Mouse (Mus musculus) forebrain, embryonic 13.5 days (tissue): ENCODE data around the gene Errfi1. TPM values are rescaled to one million over a fixed set of nuclear protein-coding genes. Genes with fewer than 3 reads are reported as not detected.
A peak's percentile ranks its signal among the peaks of the same experiment; 100 is the strongest.

Source experiments
- ATAC-seq: fragments of 200-750 bp; cut with Nextera tagmentation; 2 replicates; pipeline ENCODE4 v1.8.0; 2017
- H3K27ac ChIP-seq: fragments of 300-500 bp; sonication (generic); 2 replicates; pipeline ENCODE4 v1.5.1; 2015; ENCODE audit warnings: inconsistent platforms, mild to moderate bottlenecking, moderate library complexity
- H3K27me3 ChIP-seq: fragments of 300-500 bp; sonication (generic); 2 replicates; pipeline ENCODE4 v1.6.1; 2015; ENCODE audit warnings: mild to moderate bottlenecking, inconsistent platforms
- H3K36me3 ChIP-seq: fragments of 300-500 bp; sonication (generic); 2 replicates; pipeline ENCODE4 v1.6.1; 2015; ENCODE audit warnings: mild to moderate bottlenecking, inconsistent platforms; ENCODE audit not compliant: poor library complexity, severe bottlenecking
- H3K4me1 ChIP-seq: fragments of 300-500 bp; sonication (generic); 2 replicates; pipeline ENCODE4 v1.6.1; 2015; ENCODE audit warnings: inconsistent platforms
- H3K4me2 ChIP-seq: fragments of 300-500 bp; sonication (generic); 2 replicates; pipeline ENCODE4 v1.6.1; 2015; ENCODE audit warnings: inconsistent platforms, mild to moderate bottlenecking, moderate library complexity
- H3K4me3 ChIP-seq: fragments of 300-500 bp; sonication (generic); 2 replicates; pipeline ENCODE4 v1.5.1; 2015; ENCODE audit warnings: mild to moderate bottlenecking, inconsistent platforms
- H3K9ac ChIP-seq: fragments of 300-500 bp; sonication (generic); 2 replicates; pipeline ENCODE4 v1.6.1; 2015; ENCODE audit warnings: mild to moderate bottlenecking, inconsistent platforms
- H3K9me3 ChIP-seq: fragments of 300-500 bp; sonication (generic); replicated peaks from 2 replicates; pipeline ENCODE4 v1.6.1; 2016; ENCODE audit warnings: inconsistent platforms
- WGBS: fragments of 180-500 bp; shearing (Covaris S2); methylation state at CpG from one replicate; pipeline ENCODE4 v1.1.7; 2015; 5-methylcytosine and 5-hydroxymethylcytosine counted together
- polyA plus RNA-seq: library from polyadenylated mRNA; unstranded; fragments of >200 nt; fragmentation: Nextera tagmentation; extraction: Ambion mirVana; gene quantifications from 2 replicates; pipeline ENCODE4 v1.2.1, GENCODE M21; 2015

Gene Errfi1
- polyA plus RNA-seq, result 13.7 TPM in 2 replicates

DNA sequence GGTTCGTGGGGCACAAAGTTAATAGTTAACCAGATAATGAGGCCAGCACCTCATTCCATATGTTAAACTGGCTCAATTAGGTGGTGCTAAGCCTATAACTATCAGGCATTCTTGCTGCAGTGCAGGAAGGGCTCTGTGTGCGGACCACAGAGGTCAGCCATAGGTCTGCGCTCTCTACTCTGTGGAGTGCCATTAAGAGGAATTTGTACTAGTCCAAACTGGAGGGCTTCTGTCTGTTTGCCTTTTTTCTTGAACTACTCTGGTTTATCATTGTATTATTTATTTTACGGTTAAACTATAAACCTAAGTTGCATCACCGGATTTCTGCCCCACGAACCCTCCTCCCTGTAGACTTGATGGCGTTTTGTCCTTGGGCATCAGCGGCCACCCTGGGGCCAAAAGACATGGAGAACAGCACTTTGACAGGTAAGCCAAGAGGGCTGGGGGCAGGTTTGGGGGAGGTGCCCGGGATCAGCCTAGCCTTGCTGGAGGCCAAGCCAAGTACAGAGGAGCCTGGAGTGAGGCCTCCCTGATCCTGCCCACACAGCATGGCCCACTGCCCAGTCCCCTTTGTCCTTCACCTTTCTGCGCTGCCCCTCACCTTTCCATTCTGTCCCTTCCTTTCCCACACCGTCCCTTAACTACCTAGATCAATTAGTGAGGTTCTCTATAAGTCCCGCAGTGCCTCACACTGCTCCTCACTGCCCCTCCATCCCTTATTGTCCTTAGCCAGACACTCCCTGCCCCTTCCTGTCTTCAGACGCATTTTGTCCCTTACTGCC lies at the start of gene Errfi1:
Errfi1 (plus strand) TSS at position 240 of the 782 bp plus-strand sequence.
- Histone ChIP-seq H3K9ac (peak within 1 kb of the TSS; percentile 58), H3K36me3 (no peaks in the 10 kb centered on the region), H3K9me3 (no peaks in the 10 kb centered on the region), H3K27me3 (0 out of 2 replicates have a peak, but pooled peaks cover 3% of the 10 kb centered on the region), H3K4me3 (peak within 1 kb of the TSS; percentile 82), H3K4me2 (peak within 1 kb of the TSS; percentile 72), H3K27ac (peak within 1 kb of the TSS; percentile 98; the same call in 1 of the 2 replicates), H3K4me1 (peaks cover 20% of the 10 kb centered on the region)
- 52% methylated on average over 13 of the region's 13 CpGs for WGBS
- no peak for ATAC-seq

DNA sequence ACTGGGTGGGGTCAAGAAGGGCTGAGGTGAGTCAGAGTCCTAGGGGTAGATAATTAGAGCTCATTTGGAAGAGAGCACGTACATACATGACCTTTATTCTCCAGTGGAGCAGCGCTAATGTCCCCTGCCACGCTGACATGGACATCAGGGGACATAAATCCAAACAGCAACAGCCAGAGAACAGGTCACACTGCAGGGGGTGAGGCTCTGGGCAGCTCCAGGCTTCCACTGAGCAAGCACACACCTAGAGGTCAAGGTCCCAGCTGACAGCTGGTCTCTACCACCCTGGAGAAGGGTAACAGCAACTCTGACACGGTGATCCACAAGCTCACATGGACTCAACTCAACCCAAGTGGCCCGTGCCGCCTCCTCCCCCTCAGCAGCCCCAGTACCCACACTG lies 49.5 kb upstream of the Errfi1 start:
- 79% methylated on average over 6 of the region's 6 CpGs for WGBS
- ATAC-seq, result no peak
- Histone ChIP-seq H3K27ac (no peak overlapping the region), H3K27me3 (no peaks in the 10 kb centered on the region), H3K9me3 (no peaks in the 10 kb centered on the region), H3K4me2 (no peak overlapping the region), H3K36me3 (no peaks in the 10 kb centered on the region), H3K9ac (no peak overlapping the region), H3K4me1 (no peaks in the 10 kb centered on the region), H3K4me3 (no peak overlapping the region)

DNA sequence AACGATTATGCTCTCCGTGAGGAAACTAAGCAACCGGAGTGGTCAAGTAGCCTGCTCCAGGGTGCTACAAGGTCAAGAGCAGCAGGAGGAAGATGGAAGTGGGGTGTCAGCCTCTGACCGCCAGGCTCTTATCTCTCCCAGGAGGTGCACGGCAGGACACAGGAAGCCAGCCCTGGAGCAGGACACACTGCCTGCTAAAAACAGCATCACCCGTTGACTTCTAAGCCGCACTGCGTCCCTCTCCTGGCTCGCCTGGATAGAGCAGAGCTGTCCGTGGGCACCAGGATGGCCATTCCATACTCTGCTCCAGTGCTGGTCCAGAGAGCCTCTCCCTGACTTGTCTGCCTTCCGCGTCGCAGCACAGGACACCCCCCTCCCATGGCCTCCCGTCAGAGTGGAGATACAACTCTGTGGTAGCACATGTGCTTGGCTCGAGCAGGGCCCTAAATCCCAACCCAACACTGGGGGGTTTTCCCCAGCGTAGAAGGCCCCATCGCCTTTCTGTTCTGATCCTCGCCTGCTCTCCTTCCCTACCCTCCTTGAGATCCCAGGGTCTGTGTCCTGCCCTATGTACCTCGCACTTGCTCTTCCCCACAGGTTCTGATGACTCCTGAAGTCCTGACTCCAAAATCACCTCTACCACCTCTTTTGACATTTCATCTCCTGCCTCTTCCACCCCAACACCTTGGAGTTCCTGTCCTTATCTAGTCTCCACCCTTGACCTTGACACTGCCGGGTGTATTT lies 45.8 kb upstream of the Errfi1 start:
- ATAC-seq, result no peak
- Histone ChIP-seq H3K4me2 (no peak overlapping the region), H3K4me1 (no peaks in the 10 kb centered on the region), H3K27ac (no peak overlapping the region), H3K36me3 (no peaks in the 10 kb centered on the region), H3K27me3 (no peaks in the 10 kb centered on the region), H3K9me3 (no peaks in the 10 kb centered on the region), H3K4me3 (no peak overlapping the region), H3K9ac (no peak overlapping the region)
- 83% methylated on average over 20 of the region's 20 CpGs for WGBS

DNA sequence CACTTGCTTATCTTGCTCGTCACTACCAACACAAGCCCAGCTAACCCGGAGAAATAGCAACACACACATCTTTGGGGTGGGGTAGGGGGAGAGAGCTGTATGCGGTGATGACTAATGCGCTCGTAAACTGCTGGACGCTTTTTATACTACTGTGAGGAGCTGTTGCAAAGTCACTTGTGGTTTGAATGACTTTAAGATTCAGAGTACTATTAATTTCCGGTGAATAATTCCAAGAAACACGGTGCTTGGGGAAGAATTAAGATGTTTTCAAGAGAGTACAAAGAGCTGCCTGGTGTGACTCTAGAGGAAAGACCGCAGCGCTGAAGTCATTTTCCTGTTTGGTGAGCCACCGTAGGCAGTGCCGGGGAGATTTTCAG lies 45.3 kb upstream of the Errfi1 start:
- no peaks in the 10 kb centered on the region for H3K9me3 ChIP-seq
- H3K4me1 ChIP-seq, result no peaks in the 10 kb centered on the region
- H3K36me3 ChIP-seq, result no peaks in the 10 kb centered on the region
- no peak overlapping the region for H3K27ac ChIP-seq
- ATAC-seq, result no peak
- H3K9ac ChIP-seq, result no peak overlapping the region
- H3K4me3 ChIP-seq, result no peak overlapping the region
- no peak overlapping the region for H3K4me2 ChIP-seq
- WGBS, result 84% methylated on average over 12 of the region's 12 CpGs
- no peaks in the 10 kb centered on the region for H3K27me3 ChIP-seq

DNA sequence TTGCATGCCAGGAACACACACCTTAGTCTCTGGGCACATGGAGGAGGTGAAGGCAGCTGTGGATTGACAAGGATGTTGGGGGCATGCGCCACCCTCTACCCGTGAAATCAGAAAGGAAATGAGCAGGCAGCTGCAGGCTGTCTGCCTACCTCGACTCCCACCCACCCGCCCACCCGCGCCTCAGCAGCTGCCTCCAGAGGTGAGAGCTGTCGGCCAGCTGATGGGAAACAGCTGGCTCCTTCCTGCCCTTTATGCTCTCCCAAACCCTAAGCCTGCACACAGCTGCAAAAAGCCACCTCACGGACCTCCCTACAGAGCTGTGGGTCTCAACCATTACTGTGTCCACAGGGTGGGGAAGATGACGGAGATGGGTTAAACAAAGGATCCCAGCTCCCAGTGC lies 44.4 kb upstream of the Errfi1 start:
- Histone ChIP-seq H3K27me3 (no peaks in the 10 kb centered on the region), H3K9ac (no peak overlapping the region), H3K4me1 (no peaks in the 10 kb centered on the region), H3K4me2 (no peak overlapping the region), H3K9me3 (no peaks in the 10 kb centered on the region), H3K36me3 (no peaks in the 10 kb centered on the region), H3K27ac (no peak overlapping the region), H3K4me3 (no peak overlapping the region)
- ATAC-seq, result no peak
- 73% methylated on average over 9 of the region's 9 CpGs for WGBS

DNA sequence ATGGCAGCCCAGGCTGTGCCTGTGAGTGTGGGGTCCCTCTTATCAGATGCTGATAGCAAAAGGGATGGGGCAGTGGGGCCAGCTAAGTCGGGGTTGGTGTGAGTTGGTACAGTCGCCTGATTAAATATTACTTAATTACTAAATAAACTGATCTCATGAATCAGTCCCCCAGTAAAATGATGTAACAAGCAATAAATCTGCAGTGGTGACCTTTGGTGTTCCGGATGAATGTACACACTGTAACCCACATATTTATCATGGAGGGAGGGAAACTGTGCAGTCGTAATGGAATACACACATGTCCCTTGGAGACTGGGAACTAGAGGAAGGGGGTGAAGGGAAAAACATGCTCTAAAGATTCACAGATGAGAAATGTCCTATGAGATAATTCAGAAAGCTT lies 38.6 kb upstream of the Errfi1 start:
- Histone ChIP-seq H3K27ac (no peak overlapping the region), H3K9me3 (no peaks in the 10 kb centered on the region), H3K36me3 (no peaks in the 10 kb centered on the region), H3K9ac (no peak overlapping the region), H3K4me1 (no peaks in the 10 kb centered on the region), H3K4me2 (no peak overlapping the region), H3K4me3 (no peak overlapping the region), H3K27me3 (no peaks in the 10 kb centered on the region)
- ATAC-seq, result no peak
- 89% methylated on average over 4 of the region's 4 CpGs for WGBS

DNA sequence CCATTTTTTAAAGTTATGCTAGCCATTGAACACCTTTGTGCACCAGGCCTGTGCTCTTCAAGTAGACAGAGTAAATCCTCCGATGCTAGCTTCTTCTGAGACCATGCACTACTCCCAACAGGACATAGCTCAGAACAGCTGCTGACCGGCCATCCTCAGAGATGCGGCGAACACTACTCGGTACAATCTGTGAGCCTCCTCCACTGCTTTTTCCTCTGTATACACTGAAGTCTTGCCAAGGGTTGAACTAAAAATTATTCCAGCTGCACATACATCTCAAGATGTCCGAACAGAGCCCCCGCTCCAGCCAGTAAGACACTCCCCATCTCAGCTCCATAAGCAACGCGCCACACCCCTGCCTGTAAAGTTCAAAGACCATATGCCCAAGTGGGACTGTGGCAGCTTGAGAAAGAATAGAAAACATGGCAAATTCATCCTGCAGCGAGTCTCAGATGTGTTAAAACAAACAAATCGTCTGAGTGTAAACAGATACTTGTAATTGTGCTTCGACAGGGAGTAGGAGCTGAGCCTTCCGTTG lies 37.2 kb upstream of the Errfi1 start:
- Histone ChIP-seq H3K27me3 (no peaks in the 10 kb centered on the region), H3K27ac (no peak overlapping the region), H3K4me1 (no peaks in the 10 kb centered on the region), H3K9ac (no peak overlapping the region), H3K4me2 (no peak overlapping the region), H3K36me3 (no peaks in the 10 kb centered on the region), H3K4me3 (no peak overlapping the region), H3K9me3 (no peaks in the 10 kb centered on the region)
- no peak for ATAC-seq
- WGBS, result 91% methylated on average over 13 of the region's 13 CpGs

DNA sequence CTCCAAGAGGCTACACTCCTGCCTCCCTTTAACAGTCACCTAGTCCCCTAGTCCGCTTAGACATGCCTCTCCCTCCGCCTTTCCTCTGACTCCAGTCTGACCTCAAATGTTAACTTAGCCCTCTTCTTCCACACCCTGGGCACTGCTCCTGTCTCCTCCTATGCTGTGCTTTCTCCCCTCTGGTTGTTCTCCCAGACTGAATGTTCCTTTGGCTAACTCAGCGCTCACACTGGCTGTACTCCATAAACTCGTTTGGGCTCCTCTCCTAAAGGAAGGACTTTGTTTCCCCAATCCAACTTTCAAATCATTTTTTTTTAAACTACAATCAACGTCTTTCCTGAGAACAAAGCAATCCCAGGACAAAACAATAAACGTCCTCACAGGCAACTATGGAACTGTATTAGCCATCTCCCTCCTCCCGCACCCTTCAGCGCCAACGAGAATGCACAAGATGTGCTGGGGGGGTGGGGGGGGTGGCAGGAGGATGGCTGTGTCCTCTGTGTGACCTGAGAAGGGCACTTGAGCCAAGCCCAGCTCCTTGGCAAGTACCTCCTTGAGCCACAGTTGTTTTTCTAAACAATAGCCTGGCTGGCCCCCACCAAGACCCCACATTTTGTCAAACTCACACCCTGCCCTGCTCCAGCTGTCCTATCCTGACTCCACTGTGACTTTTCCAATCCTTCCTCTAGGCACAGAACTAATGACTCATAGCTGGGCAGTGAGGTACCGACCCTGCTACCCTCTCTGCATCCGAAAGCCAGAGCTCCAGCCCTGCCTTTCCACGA lies 34.4 kb upstream of the Errfi1 start:
- Histone ChIP-seq H3K27me3 (peaks cover 4% of the 10 kb centered on the region; the same call in 1 of the 2 replicates), H3K9me3 (no peaks in the 10 kb centered on the region), H3K4me2 (no peak overlapping the region), H3K36me3 (no peaks in the 10 kb centered on the region), H3K4me1 (peaks cover 4% of the 10 kb centered on the region; the same call in 1 of the 2 replicates), H3K9ac (no peak overlapping the region), H3K27ac (no peak overlapping the region), H3K4me3 (no peak overlapping the region)
- no peak for ATAC-seq
- WGBS, result 68% methylated on average over 12 of the region's 12 CpGs

DNA sequence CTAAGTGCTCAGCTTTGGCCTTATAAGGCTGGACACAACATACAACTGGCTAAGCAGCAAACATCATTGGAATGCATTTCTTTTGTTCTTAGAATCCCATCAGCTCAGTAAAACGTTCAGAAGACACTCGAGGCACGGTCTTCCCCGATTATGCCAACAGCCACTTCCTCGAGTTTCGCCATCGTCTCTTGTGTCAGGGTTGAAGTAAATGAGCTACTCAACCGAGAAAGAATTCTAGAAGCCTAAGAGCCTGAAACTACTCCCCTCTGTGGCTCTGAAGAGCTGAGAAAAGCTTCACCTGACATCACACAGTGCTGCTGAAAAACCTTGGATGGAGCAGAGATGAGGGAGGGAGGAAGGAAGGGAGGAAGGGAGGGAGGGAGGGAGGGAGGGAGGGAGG lies 32.3 kb upstream of the Errfi1 start:
- peaks cover 4% of the 10 kb centered on the region; the same call in 1 of the 2 replicates for H3K27me3 ChIP-seq
- WGBS, result 61% methylated on average over 8 of the region's 8 CpGs
- ATAC-seq, result no peak
- H3K4me1 ChIP-seq, result peaks cover 13% of the 10 kb centered on the region
- H3K36me3 ChIP-seq, result no peaks in the 10 kb centered on the region
- no peak overlapping the region for H3K4me2 ChIP-seq
- no peak overlapping the region for H3K9ac ChIP-seq
- no peaks in the 10 kb centered on the region for H3K9me3 ChIP-seq
- H3K27ac ChIP-seq, result no peak overlapping the region
- no peak overlapping the region for H3K4me3 ChIP-seq

DNA sequence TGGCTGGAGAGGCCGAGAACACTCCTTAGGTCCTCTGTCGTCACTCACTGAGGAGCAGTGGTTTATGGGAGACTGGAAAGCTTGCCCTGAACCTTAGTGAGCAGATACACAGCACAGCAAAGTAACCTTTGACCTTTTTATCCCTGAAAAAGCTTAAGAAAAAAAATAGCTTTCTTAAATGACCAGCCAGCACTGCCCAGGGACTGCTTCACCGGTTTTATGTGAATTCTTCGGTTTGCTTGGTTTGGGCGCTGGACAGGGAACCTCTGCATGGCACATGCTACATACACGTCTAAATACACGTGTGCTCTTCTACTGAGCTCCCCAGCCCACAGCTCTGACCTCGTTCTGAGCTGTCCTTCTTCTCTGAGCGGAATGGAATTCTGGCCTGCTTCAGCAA lies 31.1 kb upstream of the Errfi1 start:
- no peak for ATAC-seq
- WGBS, result 83% methylated on average over 9 of the region's 9 CpGs
- Histone ChIP-seq H3K4me3 (no peak overlapping the region), H3K4me2 (no peak overlapping the region), H3K36me3 (no peaks in the 10 kb centered on the region), H3K4me1 (peaks cover 13% of the 10 kb centered on the region), H3K9me3 (no peaks in the 10 kb centered on the region), H3K27me3 (peaks cover 4% of the 10 kb centered on the region; the same call in 1 of the 2 replicates), H3K27ac (no peak overlapping the region), H3K9ac (no peak overlapping the region)

DNA sequence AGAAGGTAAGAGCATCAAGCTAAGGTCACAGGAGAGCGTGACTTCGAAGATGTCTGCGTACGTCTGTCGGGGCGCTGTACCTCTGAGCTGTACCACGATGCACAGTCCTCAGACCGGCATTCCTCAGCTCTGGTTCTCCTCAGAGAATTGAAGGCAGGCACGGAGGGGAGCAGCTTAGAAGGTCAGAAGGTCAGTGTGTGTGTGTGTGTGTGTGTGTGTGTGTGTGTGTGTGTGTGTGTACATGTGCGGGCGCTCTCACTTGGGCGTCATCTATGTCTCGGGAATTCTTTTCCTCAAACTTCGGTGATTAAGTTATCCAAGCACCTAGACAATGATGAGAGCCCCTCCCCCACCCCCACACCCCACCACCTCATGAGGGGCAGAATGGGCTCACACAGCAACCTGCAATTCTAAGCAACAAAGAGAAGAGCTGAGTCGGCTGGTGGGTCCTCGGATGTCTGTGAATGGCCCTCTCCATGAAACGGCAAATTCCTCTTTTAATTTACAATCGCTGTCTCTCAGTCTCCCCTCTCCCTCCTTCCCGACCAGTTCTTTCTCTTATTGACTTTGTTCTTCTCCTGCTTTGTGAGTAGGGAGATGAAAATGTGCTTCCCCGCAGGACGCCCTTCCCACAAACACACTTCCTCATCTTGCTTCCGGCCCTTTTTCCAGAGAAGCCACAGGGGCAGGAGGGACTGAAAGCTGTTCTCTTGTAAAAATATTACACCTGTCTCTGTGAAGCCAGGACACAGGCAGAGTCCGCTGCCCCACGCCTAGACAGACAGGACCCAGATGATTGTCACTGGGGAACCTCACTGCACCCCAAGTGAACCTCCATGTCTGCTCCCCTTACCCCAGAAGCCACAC lies 29.9 kb upstream of the Errfi1 start:
- no peak for ATAC-seq

More for the DNA sequence above, 29.9 kb upstream of the Errfi1 start:
- Histone ChIP-seq H3K27ac (no peak overlapping the region), H3K36me3 (no peaks in the 10 kb centered on the region), H3K4me2 (no peak overlapping the region), H3K9me3 (no peaks in the 10 kb centered on the region), H3K4me1 (peaks cover 13% of the 10 kb centered on the region), H3K9ac (no peak overlapping the region), H3K4me3 (no peak overlapping the region), H3K27me3 (peaks cover 4% of the 10 kb centered on the region; the same call in 1 of the 2 replicates)
- 39% methylated on average over 20 of the region's 24 CpGs for WGBS
